Mouse (Mus musculus) megakaryocyte, embryonic 14.5 days (primary cell): ENCODE measurements around the gene Klf13.

Experiments used
- FLI1 ChIP-seq: IDR thresholded peaks from 2 replicates; pipeline ENCODE4 v1.6.1; 2012; ENCODE audit warnings: low read length, inconsistent platforms, mixed read lengths
- GATA1 ChIP-seq: IDR thresholded peaks from 3 replicates; pipeline ENCODE4 v1.6.1; 2012; ENCODE audit warnings: mixed read lengths, low read length, inconsistent platforms, borderline replicate concordance

- TF ChIP-seq GATA1, result no peak
- no peak for TF ChIP-seq FLI1
Observed at GRCm38 (mm10) chr7:63863046-63863445, 75.7 kb downstream of the Klf13 start.
